Mouse (Mus musculus) hindlimb bud, embryonic 11.5 days (tissue): ENCODE results near the gene Ackr3.

ENCODE experiments used
- DNase-seq: peaks from one replicate; pipeline ENCODE4 v3.0.0-alpha.2; 2012; ENCODE audit warnings: low read depth, low spot score; ENCODE audit errors: extremely low spot score

Ackr3 gene

GRCm38 (mm10) chr1:90251156-90251555, 47.4 kb downstream of the Ackr3 start:
- DNase-seq: no peak

- no peak for DNase-seq
Measured at GRCm38 (mm10) chr1:90253465-90253864, 49.7 kb downstream of the Ackr3 start.

- DNase-seq: no peak
Measured at GRCm38 (mm10) chr1:90258253-90258887, 54.6 kb downstream of the Ackr3 start.

- no peak for DNase-seq
Measured at GRCm38 (mm10) chr1:90260704-90261581, 57.2 kb downstream of the Ackr3 start.

- no peak for DNase-seq
Measured at GRCm38 (mm10) chr1:90262380-90262779, 58.6 kb downstream of the Ackr3 start.
